Mouse (Mus musculus) myocyte (in vitro differentiated cells): ENCODE measurements around the gene Nckap5l. TPM values are rescaled to one million over a fixed set of nuclear protein-coding genes. Genes with fewer than 3 reads are reported as not detected.

ENCODE experiments used
- H3K27me3 ChIP-seq: one replicate; pipeline ENCODE4 v1.6.1; 2011; ENCODE audit not compliant: control insufficient read depth, insufficient read depth, insufficient read length
- H3K36me3 ChIP-seq: one replicate; pipeline ENCODE4 v1.6.1; 2011; ENCODE audit not compliant: control insufficient read depth, insufficient read depth
- H3K4me2 ChIP-seq: one replicate; pipeline ENCODE4 v1.6.1; 2011; ENCODE audit warnings: low read depth, control low read depth
- H3K4me3 ChIP-seq: one replicate; pipeline ENCODE4 v1.5.1; 2011; ENCODE audit warnings: mild to moderate bottlenecking, control low read depth, moderate library complexity
- H3K79me2 ChIP-seq: one replicate; pipeline ENCODE4 v1.6.1; 2011; ENCODE audit not compliant: control insufficient read depth, insufficient read depth
- H3ac ChIP-seq: one replicate; pipeline ENCODE4 v1.6.1; 2011; ENCODE audit not compliant: control insufficient read depth, insufficient read length
- CEBPB ChIP-seq: IDR thresholded peaks from 2 replicates; pipeline ENCODE4 v1.6.1; 2011; ENCODE audit warnings: mild to moderate bottlenecking, moderate library complexity; ENCODE audit not compliant: poor library complexity, insufficient read depth, severe bottlenecking
- E2F4 ChIP-seq: IDR thresholded peaks from one replicate; pipeline ENCODE4 v1.6.1; 2011; ENCODE audit warnings: mild to moderate bottlenecking, control low read depth, moderate library complexity; ENCODE audit not compliant: insufficient read depth
- MAX ChIP-seq: IDR thresholded peaks from one replicate; pipeline ENCODE4 v1.6.1; 2011; ENCODE audit warnings: low read depth, mild to moderate bottlenecking, control low read depth
- MYOD1 ChIP-seq, 3 experiments: IDR thresholded peaks; one replicate each; pipeline ENCODE4 v1.6.1; 2011; ENCODE audit warnings: control low read depth in 2 of 3, low read depth in 2 of 3, mild to moderate bottlenecking in 2 of 3, moderate library complexity in 1 of 3; ENCODE audit not compliant: insufficient read length in 2 of 3, control insufficient read depth in 1 of 3
- MYOG ChIP-seq, 3 experiments: IDR thresholded peaks; one replicate each; pipeline ENCODE4 v1.6.1; 2011; ENCODE audit warnings: control low read depth in 2 of 3, low read depth in 2 of 3, mild to moderate bottlenecking in 2 of 3; ENCODE audit not compliant: insufficient read length in 2 of 3, control insufficient read depth in 1 of 3, insufficient read depth in 1 of 3
- POLR2A ChIP-seq: IDR thresholded peaks from one replicate; pipeline ENCODE4 v1.6.1; 2011; ENCODE audit warnings: low read depth, mild to moderate bottlenecking, control low read depth, moderate library complexity; ENCODE audit not compliant: insufficient read length
- POLR2AphosphoS2 ChIP-seq: IDR thresholded peaks from one replicate; pipeline ENCODE4 v1.6.1; 2011; ENCODE audit warnings: low read depth, control low read depth; ENCODE audit not compliant: insufficient read length
- REST ChIP-seq: IDR thresholded peaks from one replicate; pipeline ENCODE4 v1.6.1; 2011; ENCODE audit warnings: mild to moderate bottlenecking, control low read depth, moderate library complexity; ENCODE audit not compliant: insufficient read depth, insufficient read length
- SRF ChIP-seq: IDR thresholded peaks from one replicate; pipeline ENCODE4 v1.6.1; 2011; ENCODE audit warnings: low read depth; ENCODE audit not compliant: control insufficient read depth, insufficient read length
- TCF12 ChIP-seq: IDR thresholded peaks from one replicate; pipeline ENCODE4 v1.6.1; 2011; ENCODE audit warnings: mild to moderate bottlenecking, control low read depth; ENCODE audit not compliant: poor library complexity, insufficient read depth, severe bottlenecking
- TCF3 ChIP-seq: IDR thresholded peaks from one replicate; pipeline ENCODE4 v1.6.1; 2011; ENCODE audit warnings: low read depth, control low read depth; ENCODE audit not compliant: insufficient read length
- USF1 ChIP-seq: IDR thresholded peaks from one replicate; pipeline ENCODE4 v1.6.1; 2011; ENCODE audit warnings: low read depth, mild to moderate bottlenecking, control low read depth, moderate library complexity
- polyA plus RNA-seq: library from polyadenylated mRNA; unstranded; fragments of >200 nt; fragmentation: generic; extraction: Trizol; gene quantifications from one replicate; pipeline ENCODE4 v1.2.1, GENCODE M21; 2012; ENCODE audit warnings: missing spikeins

The Nckap5l gene
- polyA plus RNA-seq, 1 experiment, result 40.9 TPM

GRCm38 (mm10) chr15:99442358-99442757 is 15.2 kb downstream of the Nckap5l start:
- peak overlapping the region; percentile 73 for H3K4me2 ChIP-seq
- no peak overlapping the region for H3ac ChIP-seq
- H3K79me2 ChIP-seq, result peaks cover 88% of the 10 kb centered on the region
- peaks cover 5% of the 10 kb centered on the region for H3K36me3 ChIP-seq
- no peak overlapping the region for H3K4me3 ChIP-seq
- TF ChIP-seq POLR2AphosphoS2 (no peak), MAX (no peak), POLR2A (no peak), TCF12 (no peak), USF1 (no peak), SRF (no peak), CEBPB (no peak), MYOG (IDR thresholded peaks at IDR 0.05; ENCODE audit: control insufficient read depth in 1 of 3, insufficient read depth in 1 of 3, insufficient read length in 2 of 3, low read depth in 2 of 3) (no peak), REST (no peak), E2F4 (no peak), MYOD1 (IDR thresholded peaks at IDR 0.05; ENCODE audit: control insufficient read depth in 1 of 3, insufficient read length in 2 of 3, low read depth in 2 of 3) (no peak), TCF3 (no peak)
- no peaks in the 10 kb centered on the region for H3K27me3 ChIP-seq

GRCm38 (mm10) chr15:99440816-99441457 is 16.6 kb downstream of the Nckap5l start:
- Histone ChIP-seq H3K36me3 (peaks cover 5% of the 10 kb centered on the region), H3ac (no peak overlapping the region), H3K4me3 (no peak overlapping the region), H3K4me2 (peak overlapping the region; percentile 73), H3K27me3 (no peaks in the 10 kb centered on the region), H3K79me2 (peaks cover 89% of the 10 kb centered on the region)
- TF ChIP-seq SRF (peak; percentile 34), TCF12 (peak; percentile 29), MYOG (IDR thresholded peaks at IDR 0.05; ENCODE audit: control insufficient read depth in 1 of 3, insufficient read depth in 1 of 3, insufficient read length in 2 of 3, low read depth in 2 of 3) (peak in 2 of 3 experiments; percentile 37 to 78), POLR2A (no peak), E2F4 (no peak), MYOD1 (IDR thresholded peaks at IDR 0.05; ENCODE audit: control insufficient read depth in 1 of 3, insufficient read length in 2 of 3, low read depth in 2 of 3) (peak in 2 of 3 experiments; percentile 69 to 86), CEBPB (no peak), POLR2AphosphoS2 (no peak)

- peak overlapping the region; percentile 73 for H3K4me2 ChIP-seq
- H3K4me3 ChIP-seq, result no peak overlapping the region
- H3K79me2 ChIP-seq, result peaks cover 89% of the 10 kb centered on the region
- H3K27me3 ChIP-seq, result no peaks in the 10 kb centered on the region
- H3ac ChIP-seq, result no peak overlapping the region
- peaks cover 5% of the 10 kb centered on the region for H3K36me3 ChIP-seq
- TF ChIP-seq MYOG (IDR thresholded peaks at IDR 0.05; ENCODE audit: control insufficient read depth in 1 of 3, insufficient read depth in 1 of 3, insufficient read length in 2 of 3, low read depth in 2 of 3) (peak; percentile 95 to 98 (median 95)), CEBPB (no peak), MAX (no peak), USF1 (no peak), E2F4 (no peak), POLR2AphosphoS2 (no peak), MYOD1 (IDR thresholded peaks at IDR 0.05; ENCODE audit: control insufficient read depth in 1 of 3, insufficient read length in 2 of 3, low read depth in 2 of 3) (peak; percentile 90 to 96 (median 96)), SRF (peak; percentile 25), TCF12 (peak; percentile 97), POLR2A (peak; percentile 34), REST (no peak), TCF3 (peak; percentile 77)
Measured at GRCm38 (mm10) chr15:99440112-99440815, 17.3 kb downstream of the Nckap5l start.

DNA sequence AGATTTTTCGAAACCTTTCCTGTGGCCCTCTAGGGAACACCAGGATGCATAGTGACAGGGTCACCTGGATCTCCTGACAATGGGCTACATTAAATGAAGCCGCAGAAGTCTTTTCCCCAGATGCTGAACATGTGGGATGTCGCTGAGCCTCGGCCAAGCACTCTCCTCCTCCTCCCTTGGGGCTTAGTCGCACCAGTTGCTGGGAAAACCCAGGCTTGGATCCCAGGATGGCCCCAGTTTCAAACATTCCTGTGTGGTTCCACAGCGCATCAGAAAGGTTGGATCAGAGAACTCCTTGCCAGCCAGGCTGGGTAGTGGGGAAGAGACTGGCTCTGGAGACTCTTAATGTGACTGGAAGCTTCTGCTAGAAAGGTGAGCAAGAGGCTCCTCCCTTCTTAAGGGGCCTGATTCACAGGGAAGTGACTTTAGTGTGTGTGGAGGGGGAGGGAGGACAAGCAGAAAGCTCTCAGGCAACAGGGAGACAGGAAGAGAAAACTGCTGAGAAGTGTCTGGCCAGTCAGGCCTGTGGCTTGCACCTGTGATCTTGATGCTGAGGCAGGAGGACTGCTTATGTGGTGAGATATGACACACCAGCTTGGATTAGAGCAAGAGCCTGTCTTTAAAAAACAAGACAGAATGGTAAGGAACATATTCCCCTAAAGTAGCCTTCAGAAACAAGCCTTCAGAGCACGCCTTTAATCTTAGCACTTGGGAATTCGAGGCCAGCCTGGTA is 18.4 kb downstream of the Nckap5l start:
- Histone ChIP-seq H3K27me3 (no peaks in the 10 kb centered on the region), H3K79me2 (peaks cover 89% of the 10 kb centered on the region), H3K4me3 (no peak overlapping the region), H3ac (no peak overlapping the region), H3K36me3 (peaks cover 5% of the 10 kb centered on the region), H3K4me2 (peak overlapping the region; percentile 63)
- TF ChIP-seq POLR2A (no peak), E2F4 (no peak), SRF (no peak), TCF3 (no peak), POLR2AphosphoS2 (no peak), REST (no peak), MYOG (IDR thresholded peaks at IDR 0.05; ENCODE audit: control insufficient read depth in 1 of 3, insufficient read depth in 1 of 3, insufficient read length in 2 of 3, low read depth in 2 of 3) (peak in 2 of 3 experiments; percentile 24 to 64), USF1 (no peak), TCF12 (no peak), MAX (no peak), CEBPB (no peak), MYOD1 (IDR thresholded peaks at IDR 0.05; ENCODE audit: control insufficient read depth in 1 of 3, insufficient read length in 2 of 3, low read depth in 2 of 3) (peak in 2 of 3 experiments; percentile 75 to 86)
